ENCODE assay signal across 9 mouse cellular contexts in genomic region chr1:39934954-39935353, GRCm38 (mm10). TPM values are rescaled to one million over a fixed set of nuclear protein-coding genes. Genes with fewer than 3 reads are reported as not detected.
A peak's percentile ranks its signal among the peaks of the same experiment; 100 is the strongest.
DNase-seq lines count a peak whose midpoint lies in the region; ATAC-seq and TF ChIP-seq lines count a peak whose summit lies in the region.
"Had no signal": no experiment of that assay in that cellular context is flagged by ENCODE, and none has a peak within 500 bp of the region (broad histone marks: within the 10 kb centered on the region; RNA-seq: fewer than 3 reads in every experiment).

No protein-coding gene starts in this region.

- peaks cover 82% of the 10 kb centered on the region for H3K4me1 ChIP-seq in heart, embryonic 16.5 days (ENCODE audit: control insufficient read depth, insufficient read depth, low read length)
- H3K4me1 ChIP-seq in lung, embryonic 14.5 days (ENCODE audit: insufficient read depth) = peaks cover 37% of the 10 kb centered on the region

- no peak for TF ChIP-seq CTCF in lung, embryonic 14.5 days (IDR thresholded peaks at IDR 0.05; ENCODE audit: low read depth)

- no peak overlapping the region for H3K9ac ChIP-seq in heart, embryonic 16.5 days (ENCODE audit: low read length)
- no peak overlapping the region for H3K9ac ChIP-seq in lung, embryonic 14.5 days

- no peaks in the 10 kb centered on the region for H3K9me3 ChIP-seq in heart, embryonic 16.5 days (replicated peaks; ENCODE audit: control insufficient read depth, low read length)
- no peaks in the 10 kb centered on the region for H3K9me3 ChIP-seq in lung, embryonic 14.5 days (ENCODE audit: low read depth, low read length)

- no peaks in the 10 kb centered on the region for H3K27me3 ChIP-seq in heart, embryonic 16.5 days (ENCODE audit: control insufficient read depth, insufficient read depth, low read length)
- no peaks in the 10 kb centered on the region for H3K27me3 ChIP-seq in lung, embryonic 14.5 days (ENCODE audit: insufficient read depth, low read length)

- H3K36me3 ChIP-seq in heart, embryonic 16.5 days (ENCODE audit: control insufficient read depth, insufficient read depth) = no peaks in the 10 kb centered on the region
- peaks cover 12% of the 10 kb centered on the region; the same call in 1 of the 2 replicates for H3K36me3 ChIP-seq in lung, embryonic 14.5 days (ENCODE audit: insufficient read depth)

- H3K4me2 ChIP-seq in heart, embryonic 16.5 days (ENCODE audit: low read depth, low read length) = peak overlapping the region; percentile 68; the same call in 1 of the 2 replicates
- peak overlapping the region; percentile 64; the same call in 1 of the 2 replicates for H3K4me2 ChIP-seq in lung, embryonic 14.5 days

- intact Hi-C loops in heart, postnatal 25 days (cut with DNase I) = loop anchor here (5.0 kb wide), 1 partner anchor 33 kb away; the partner anchor contains the start of gene Map4k4
- intact Hi-C loops in left cerebral cortex, postnatal 36 days (cut with DNase I) = loop anchor here (5.0 kb wide), 2 partner anchors 33 to 173 kb away; partner anchors contain the start of gene Map4k4

- DNase-seq in heart, postnatal 25 days (ENCODE audit: low spot score) = no peak
- DNase-seq in lung, embryonic 14.5 days = no peak
- no peak for DNase-seq in lung, postnatal 10 days
- peak; percentile 54 for DNase-seq in induced T-regulatory cell, adult 2 months (ENCODE audit: low read depth)
- peak; percentile 52 to 60 for DNase-seq in thymus, postnatal 10 days (ENCODE audit: low spot score in 2 of 2)
- no peak for DNase-seq in gastrocnemius, postnatal 25 days
- DNase-seq in left cerebral cortex, postnatal 36 days (ENCODE audit: low spot score in 2 of 2) = no peak
- DNase-seq: adrenal gland, adult 8-10 months had no signal

- WGBS in heart, embryonic 16.5 days = 52% methylated on average over 8 of the region's 8 CpGs
- 36% methylated on average over 8 of the region's 8 CpGs for WGBS in lung, embryonic 14.5 days

- no peak overlapping the region for H3K4me3 ChIP-seq in heart, embryonic 16.5 days (ENCODE audit: low read length)
- H3K4me3 ChIP-seq in lung, embryonic 14.5 days (ENCODE audit: low read depth, low read length) = no peak overlapping the region

- H3K27ac ChIP-seq in heart, embryonic 16.5 days (ENCODE audit: low read length) = no peak overlapping the region
- H3K27ac ChIP-seq in lung, embryonic 14.5 days (ENCODE audit: low read depth) = no peak overlapping the region

- ATAC-seq in heart, embryonic 16.5 days (replicated peaks; ENCODE audit: extremely low read depth, insufficient read depth, low FRiP score) = no peak
- ATAC-seq in lung, embryonic 14.5 days (ENCODE audit: insufficient read depth) = no peak

RNA-seq across cellular contexts. Expression of gene Map4k4, which starts 34.2 kb away (rescaled TPM):
- polyA plus RNA-seq in heart, embryonic 16.5 days (2015; fragmentation: Nextera tagmentation; extraction: Ambion mirVana) = 14.7 and 23.8 TPM in 2 replicates
- total RNA-seq in heart, postnatal 25 days (2021) = 100 to 1,000 TPM; 155 to 174 TPM
- polyA plus RNA-seq in lung, embryonic 14.5 days (2014; fragmentation: Nextera tagmentation; extraction: Ambion mirVana) = 44.7 and 49.3 TPM in 2 replicates
- 10 to 100 TPM; 32.6 to 36.0 TPM for total RNA-seq in gastrocnemius, postnatal 25 days (2021)
- total RNA-seq in left cerebral cortex, postnatal 36 days (2021) = 100 to 1,000 TPM; 103 to 130 TPM

Comparison
In these comparisons a context has a peak if more than half of its experiments do, and no peak if none do; other contexts are left out.
1. DNase-seq: peak in induced T-regulatory cell, adult 2 months (single experiment) and thymus, postnatal 10 days (2 of 2); none in heart, postnatal 25 days (single experiment), lung, embryonic 14.5 days (single experiment), lung, postnatal 10 days (single experiment), gastrocnemius, postnatal 25 days (single experiment) and left cerebral cortex, postnatal 36 days (0 of 2).